Mouse (Mus musculus): ENCODE data around the gene Abhd4. TPM values are rescaled to one million over a fixed set of nuclear protein-coding genes. Genes with fewer than 3 reads are reported as not detected.

Abhd4 gene
- polyA plus RNA-seq (2014; fragmentation: Nextera tagmentation; extraction: Ambion mirVana) = 38.3 and 38.4 TPM in 2 replicates

DNA sequence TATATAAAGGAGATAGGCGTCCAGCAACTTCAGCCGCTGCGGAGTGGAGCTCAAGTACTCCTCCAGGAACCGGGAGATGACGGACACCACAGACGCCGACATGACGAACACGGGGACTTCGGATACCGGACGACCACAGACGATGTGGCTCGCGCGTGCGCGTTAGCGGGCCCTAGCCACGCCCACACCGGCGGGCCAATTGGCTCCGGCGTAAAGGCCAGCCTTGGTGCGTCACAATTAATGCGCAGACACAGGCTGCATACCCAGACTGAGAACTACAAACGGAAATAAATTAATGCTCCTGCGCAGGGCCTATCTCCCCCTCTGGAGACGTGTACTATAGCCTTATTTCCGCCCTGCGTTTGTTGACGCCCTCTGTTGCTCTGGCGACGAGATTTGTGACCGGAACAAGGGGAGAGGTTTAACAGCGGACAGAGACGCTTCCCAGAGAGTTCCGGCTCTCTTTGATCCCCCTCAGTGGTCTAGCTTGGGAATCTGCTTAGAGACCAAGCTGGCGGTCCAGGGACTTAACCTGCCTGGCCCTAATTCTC is at the start of gene Abhd4, which contains the start of gene Dad1:
TSS of gene Abhd4 (plus strand) at position 448 of the 551 bp plus-strand sequence.
TSS of gene Dad1 (minus strand) at position 364 of the 551 bp plus-strand sequence.
- ATAC-seq (ENCODE audit: low FRiP score) = peak; percentile 100
- H3K4me3 ChIP-seq (ENCODE audit: low read depth, low read length) = peak within 1 kb of the TSS; percentile 76
- H3K27me3 ChIP-seq (ENCODE audit: control insufficient read depth, insufficient read depth, low read length) = no peaks in the 10 kb centered on the region
- H3K4me2 ChIP-seq = peak within 1 kb of the TSS; percentile 80
- peak; percentile 100 for DNase-seq (ENCODE audit: low spot score, missing footprints)
- H3K27ac ChIP-seq (ENCODE audit: low read depth, low read length) = peak within 1 kb of the TSS; percentile 73
- H3K9me3 ChIP-seq (ENCODE audit: control insufficient read depth, low read length) = no peaks in the 10 kb centered on the region
- peaks cover 10% of the 10 kb centered on the region; the same call in 1 of the 2 replicates for H3K4me1 ChIP-seq (ENCODE audit: control insufficient read depth, insufficient read depth, low read length)
- WGBS = under 1% methylated on average over 39 of the region's 39 CpGs
- H3K36me3 ChIP-seq (ENCODE audit: control insufficient read depth, insufficient read depth, low read length) = no peaks in the 10 kb centered on the region
- peak within 1 kb of the TSS; percentile 79 for H3K9ac ChIP-seq (ENCODE audit: low read length)

DNA sequence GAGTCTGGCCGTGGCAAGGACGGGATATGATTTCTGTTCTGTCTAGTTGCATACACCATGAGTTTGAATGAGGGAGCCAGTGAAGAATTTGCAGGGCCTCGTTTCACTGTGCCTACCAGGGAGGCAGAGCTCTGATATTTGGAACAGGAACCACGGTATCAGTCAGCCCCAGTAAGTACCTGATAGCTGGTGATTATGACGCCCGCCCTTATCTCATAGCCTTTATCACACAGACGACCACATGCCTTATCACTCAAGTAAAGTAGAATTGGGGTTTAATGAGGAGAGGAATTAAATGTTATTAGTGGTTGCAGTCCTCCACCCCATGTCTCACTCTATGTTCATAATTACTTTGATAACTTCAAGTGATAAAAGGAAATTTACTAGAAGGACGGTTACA is 49.7 kb upstream of the Abhd4 start:
- WGBS = 85% methylated on average over 8 of the region's 8 CpGs
- H3K9ac ChIP-seq (ENCODE audit: low read length) = no peak overlapping the region
- no peaks in the 10 kb centered on the region for H3K4me1 ChIP-seq (ENCODE audit: control insufficient read depth, insufficient read depth, low read length)
- no peaks in the 10 kb centered on the region for H3K9me3 ChIP-seq (ENCODE audit: control insufficient read depth, low read length)
- H3K4me2 ChIP-seq = no peak overlapping the region
- ATAC-seq (ENCODE audit: low FRiP score) (no peak), DNase-seq (ENCODE audit: low spot score, missing footprints) (no peak)
- H3K27me3 ChIP-seq (ENCODE audit: control insufficient read depth, insufficient read depth, low read length) = no peaks in the 10 kb centered on the region
- H3K27ac ChIP-seq (ENCODE audit: low read depth, low read length) = no peak overlapping the region
- H3K4me3 ChIP-seq (ENCODE audit: low read depth, low read length) = no peak overlapping the region
- no peaks in the 10 kb centered on the region for H3K36me3 ChIP-seq (ENCODE audit: control insufficient read depth, insufficient read depth, low read length)

- Histone ChIP-seq H3K9ac (ENCODE audit: low read length) (no peak overlapping the region), H3K4me3 (ENCODE audit: low read depth, low read length) (no peak overlapping the region), H3K9me3 (ENCODE audit: control insufficient read depth, low read length) (no peaks in the 10 kb centered on the region), H3K27me3 (ENCODE audit: control insufficient read depth, insufficient read depth, low read length) (no peaks in the 10 kb centered on the region), H3K27ac (ENCODE audit: low read depth, low read length) (no peak overlapping the region), H3K36me3 (ENCODE audit: control insufficient read depth, insufficient read depth, low read length) (no peaks in the 10 kb centered on the region), H3K4me1 (ENCODE audit: control insufficient read depth, insufficient read depth, low read length) (no peaks in the 10 kb centered on the region), H3K4me2 (no peak overlapping the region)
- no peak for DNase-seq (ENCODE audit: low spot score, missing footprints)
- ATAC-seq (ENCODE audit: low FRiP score) = no peak
- 41% methylated on average over 4 of the region's 4 CpGs for WGBS
Measured at GRCm38 (mm10) chr14:54204786-54205185, 49.2 kb upstream of the Abhd4 start.

DNA sequence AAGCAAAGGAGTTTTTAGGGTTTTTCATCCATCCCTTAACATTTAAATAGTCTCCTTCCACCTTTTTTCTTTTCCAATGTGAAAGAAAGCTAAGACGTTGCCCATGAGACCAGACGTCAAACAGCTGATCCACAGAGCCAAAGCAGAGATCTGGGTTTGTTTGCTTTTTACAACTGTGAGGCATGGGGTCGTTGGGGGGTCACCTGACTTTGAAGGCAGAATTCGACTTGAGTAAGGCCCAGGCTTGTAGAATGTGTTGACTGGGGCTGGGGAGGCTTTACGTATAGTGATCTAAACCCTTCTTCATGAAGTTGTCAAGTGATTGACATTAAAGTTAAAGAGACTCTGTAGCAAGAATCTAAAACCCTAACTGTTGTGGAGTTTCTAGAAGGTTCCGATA is 48.1 kb upstream of the Abhd4 start:
- H3K9ac ChIP-seq (ENCODE audit: low read length) = no peak overlapping the region
- 65% methylated on average over 6 of the region's 6 CpGs for WGBS
- no peak overlapping the region for H3K4me2 ChIP-seq
- H3K36me3 ChIP-seq (ENCODE audit: control insufficient read depth, insufficient read depth, low read length) = no peaks in the 10 kb centered on the region
- H3K9me3 ChIP-seq (ENCODE audit: control insufficient read depth, low read length) = no peaks in the 10 kb centered on the region
- no peaks in the 10 kb centered on the region for H3K27me3 ChIP-seq (ENCODE audit: control insufficient read depth, insufficient read depth, low read length)
- no peaks in the 10 kb centered on the region for H3K4me1 ChIP-seq (ENCODE audit: control insufficient read depth, insufficient read depth, low read length)
- ATAC-seq (ENCODE audit: low FRiP score) = no peak
- H3K27ac ChIP-seq (ENCODE audit: low read depth, low read length) = no peak overlapping the region
- no peak overlapping the region for H3K4me3 ChIP-seq (ENCODE audit: low read depth, low read length)
- no peak for DNase-seq (ENCODE audit: low spot score, missing footprints)

GRCm38 (mm10) chr14:54206309-54206708 is 47.7 kb upstream of the Abhd4 start:
- Histone ChIP-seq H3K27me3 (ENCODE audit: control insufficient read depth, insufficient read depth, low read length) (no peaks in the 10 kb centered on the region), H3K4me1 (ENCODE audit: control insufficient read depth, insufficient read depth, low read length) (no peaks in the 10 kb centered on the region), H3K27ac (ENCODE audit: low read depth, low read length) (no peak overlapping the region), H3K36me3 (ENCODE audit: control insufficient read depth, insufficient read depth, low read length) (no peaks in the 10 kb centered on the region), H3K4me2 (no peak overlapping the region), H3K9me3 (ENCODE audit: control insufficient read depth, low read length) (no peaks in the 10 kb centered on the region), H3K9ac (ENCODE audit: low read length) (no peak overlapping the region), H3K4me3 (ENCODE audit: low read depth, low read length) (no peak overlapping the region)
- DNase-seq (ENCODE audit: low spot score, missing footprints) (no peak), ATAC-seq (ENCODE audit: low FRiP score) (no peak)
- WGBS = 87% methylated on average over 5 of the region's 5 CpGs

- no peaks in the 10 kb centered on the region for H3K27me3 ChIP-seq (ENCODE audit: control insufficient read depth, insufficient read depth, low read length)
- DNase-seq (ENCODE audit: low spot score, missing footprints) (no peak), ATAC-seq (ENCODE audit: low FRiP score) (no peak)
- no peak overlapping the region for H3K9ac ChIP-seq (ENCODE audit: low read length)
- no peaks in the 10 kb centered on the region for H3K36me3 ChIP-seq (ENCODE audit: control insufficient read depth, insufficient read depth, low read length)
- 86% methylated on average over 15 of the region's 15 CpGs for whole genome bisulfite sequencing
- no peaks in the 10 kb centered on the region for H3K9me3 ChIP-seq (ENCODE audit: control insufficient read depth, low read length)
- H3K4me2 ChIP-seq = no peak overlapping the region
- H3K4me1 ChIP-seq (ENCODE audit: control insufficient read depth, insufficient read depth, low read length) = no peaks in the 10 kb centered on the region
- no peak overlapping the region for H3K27ac ChIP-seq (ENCODE audit: low read depth, low read length)
- no peak overlapping the region for H3K4me3 ChIP-seq (ENCODE audit: low read depth, low read length)
Measured at GRCm38 (mm10) chr14:54206750-54207550, 47.0 kb upstream of the Abhd4 start.

DNA sequence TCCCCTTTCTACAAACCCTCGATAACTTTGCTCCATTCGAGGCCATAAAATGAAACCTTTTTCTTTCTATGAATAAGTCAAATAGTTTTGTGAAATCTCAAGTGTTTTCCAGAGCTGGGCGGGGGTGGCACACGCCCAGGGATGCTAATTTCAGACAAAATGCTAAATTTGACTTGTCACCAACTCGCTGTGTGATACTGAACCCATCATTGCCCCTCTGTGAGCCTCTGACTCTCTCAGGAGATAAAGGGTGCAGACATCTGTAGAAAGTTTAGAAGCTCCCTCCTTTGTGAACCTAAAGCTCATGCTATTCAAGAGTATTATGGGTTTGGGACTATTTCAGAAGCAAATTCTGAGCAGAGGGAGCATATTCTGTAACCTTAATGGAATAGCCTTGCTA is 46.1 kb upstream of the Abhd4 start:
- Histone ChIP-seq H3K4me3 (ENCODE audit: low read depth, low read length) (no peak overlapping the region), H3K9me3 (ENCODE audit: control insufficient read depth, low read length) (no peaks in the 10 kb centered on the region), H3K4me1 (ENCODE audit: control insufficient read depth, insufficient read depth, low read length) (no peaks in the 10 kb centered on the region), H3K27ac (ENCODE audit: low read depth, low read length) (no peak overlapping the region), H3K9ac (ENCODE audit: low read length) (no peak overlapping the region), H3K4me2 (no peak overlapping the region), H3K36me3 (ENCODE audit: control insufficient read depth, insufficient read depth, low read length) (no peaks in the 10 kb centered on the region), H3K27me3 (ENCODE audit: control insufficient read depth, insufficient read depth, low read length) (no peaks in the 10 kb centered on the region)
- 83% methylated on average over 5 of the region's 5 CpGs for WGBS
- DNase-seq (ENCODE audit: low spot score, missing footprints) (no peak), ATAC-seq (ENCODE audit: low FRiP score) (no peak)

- Histone ChIP-seq H3K4me3 (ENCODE audit: low read depth, low read length) (no peak overlapping the region), H3K27ac (ENCODE audit: low read depth, low read length) (no peak overlapping the region), H3K9me3 (ENCODE audit: control insufficient read depth, low read length) (no peaks in the 10 kb centered on the region), H3K4me2 (no peak overlapping the region), H3K27me3 (ENCODE audit: control insufficient read depth, insufficient read depth, low read length) (no peaks in the 10 kb centered on the region), H3K9ac (ENCODE audit: low read length) (no peak overlapping the region), H3K4me1 (ENCODE audit: control insufficient read depth, insufficient read depth, low read length) (no peaks in the 10 kb centered on the region), H3K36me3 (ENCODE audit: control insufficient read depth, insufficient read depth, low read length) (no peaks in the 10 kb centered on the region)
- ATAC-seq (ENCODE audit: low FRiP score) (no peak), DNase-seq (ENCODE audit: low spot score, missing footprints) (no peak)
- WGBS = 75% methylated on average over 6 of the region's 6 CpGs
Measured at GRCm38 (mm10) chr14:54208741-54209140, 45.2 kb upstream of the Abhd4 start.

GRCm38 (mm10) chr14:54209932-54210331 is 44.1 kb upstream of the Abhd4 start:
- WGBS = 83% methylated on average over 5 of the region's 5 CpGs
- DNase-seq (ENCODE audit: low spot score, missing footprints) (no peak), ATAC-seq (ENCODE audit: low FRiP score) (no peak)
- Histone ChIP-seq H3K27ac (ENCODE audit: low read depth, low read length) (no peak overlapping the region), H3K4me1 (ENCODE audit: control insufficient read depth, insufficient read depth, low read length) (no peaks in the 10 kb centered on the region), H3K4me2 (no peak overlapping the region), H3K9me3 (ENCODE audit: control insufficient read depth, low read length) (no peaks in the 10 kb centered on the region), H3K4me3 (ENCODE audit: low read depth, low read length) (no peak overlapping the region), H3K9ac (ENCODE audit: low read length) (no peak overlapping the region), H3K36me3 (ENCODE audit: control insufficient read depth, insufficient read depth, low read length) (no peaks in the 10 kb centered on the region), H3K27me3 (ENCODE audit: control insufficient read depth, insufficient read depth, low read length) (no peaks in the 10 kb centered on the region)

Measured in midbrain, embryonic 11.5 days (tissue).